Mouse (Mus musculus) neural tube, embryonic 14.5 days (tissue): Measurements from ENCODE around the gene Hcn1. TPM values are rescaled to one million over a fixed set of nuclear protein-coding genes. Genes with fewer than 3 reads are reported as not detected.

ENCODE experiments used
- ATAC-seq: fragments of 200-750 bp; cut with Nextera tagmentation; 2 replicates; pipeline ENCODE4 v1.8.0; 2017; ENCODE audit warnings: low read depth, mild to moderate bottlenecking, moderate TSS enrichment, moderate library complexity
- H3K27ac ChIP-seq: fragments of 300-500 bp; sonication (generic); 2 replicates; pipeline ENCODE4 v1.5.1; 2014; ENCODE audit warnings: low read depth, mild to moderate bottlenecking, control low read depth, low read length, moderate library complexity, mixed read lengths
- H3K27me3 ChIP-seq: fragments of 300-500 bp; sonication (generic); 2 replicates; pipeline ENCODE4 v1.6.1; 2014; ENCODE audit warnings: low read length; ENCODE audit not compliant: control insufficient read depth, insufficient read depth
- H3K36me3 ChIP-seq: fragments of 300-500 bp; sonication (generic); 2 replicates; pipeline ENCODE4 v1.6.1; 2014; ENCODE audit warnings: low read length, mixed read lengths; ENCODE audit not compliant: control insufficient read depth, insufficient read depth
- H3K4me1 ChIP-seq: fragments of 300-500 bp; sonication (generic); 2 replicates; pipeline ENCODE4 v1.6.1; 2014; ENCODE audit warnings: low read length; ENCODE audit not compliant: control insufficient read depth, insufficient read depth
- H3K4me2 ChIP-seq: fragments of 300-500 bp; sonication (generic); 2 replicates; pipeline ENCODE4 v1.6.1; 2014; ENCODE audit warnings: mild to moderate bottlenecking, low read depth, low read length, control low read depth
- H3K4me3 ChIP-seq: fragments of 300-500 bp; sonication (generic); 2 replicates; pipeline ENCODE4 v1.5.1; 2014; ENCODE audit warnings: low read depth, low read length, control low read depth, mixed read lengths
- H3K9ac ChIP-seq: fragments of 300-500 bp; sonication (generic); replicated peaks from 2 replicates; pipeline ENCODE4 v1.6.1; 2014; ENCODE audit warnings: low read depth, mild to moderate bottlenecking, control low read depth, low read length, mixed read lengths
- H3K9me3 ChIP-seq: fragments of 300-500 bp; sonication (generic); 2 replicates; pipeline ENCODE4 v1.6.1; 2016; ENCODE audit warnings: low read length; ENCODE audit not compliant: control insufficient read depth
- WGBS: fragments of 180-500 bp; shearing (Covaris S2); extraction: QIAGEN DNeasy Blood & Tissue Kit; methylation state at CpG from one replicate; pipeline ENCODE4 v1.1.7; 2014; 5-methylcytosine and 5-hydroxymethylcytosine counted together
- polyA plus RNA-seq: library from polyadenylated mRNA; unstranded; fragments of >200 nt; fragmentation: Nextera tagmentation; extraction: Ambion mirVana; gene quantifications from 2 replicates; pipeline ENCODE4 v1.2.1, GENCODE M21; 2014

The Hcn1 gene
- polyA plus RNA-seq, 1 experiment from 2014 or later = 1.6 TPM

DNA sequence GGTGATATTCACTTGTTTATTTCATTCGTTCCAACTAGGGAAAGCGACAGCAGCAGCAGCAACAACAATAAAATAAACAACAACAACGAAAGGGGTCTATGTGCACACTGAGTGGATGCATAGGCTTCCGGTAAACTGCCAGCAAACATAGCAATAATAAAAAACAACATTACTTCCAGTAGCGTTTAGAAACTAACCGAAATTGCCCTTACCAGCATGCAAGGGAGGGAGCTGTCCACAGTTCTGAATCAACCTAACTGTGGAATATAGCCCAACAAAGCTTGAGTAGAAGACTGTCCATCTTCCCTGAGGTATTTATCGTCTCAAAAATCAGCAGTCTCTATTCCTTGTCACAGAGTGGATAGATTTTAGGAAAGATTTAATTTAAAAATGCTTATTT is 2.0 kb downstream of the Hcn1 start:
- Histone ChIP-seq H3K36me3 (no peaks in the 10 kb centered on the region), H3K4me2 (peak overlapping the region; percentile 77), H3K4me3 (peak overlapping the region; percentile 72), H3K4me1 (0 out of 2 replicates have a peak, but pooled peaks cover 4% of the 10 kb centered on the region), H3K27me3 (peaks cover 8% of the 10 kb centered on the region), H3K9ac (0 out of 2 replicates have a peak overlapping the region, but pooled peaks have one; percentile 28), H3K27ac (no peak overlapping the region), H3K9me3 (no peaks in the 10 kb centered on the region)
- no peak for ATAC-seq
- 33% methylated on average over 7 of the region's 7 CpGs for WGBS

DNA sequence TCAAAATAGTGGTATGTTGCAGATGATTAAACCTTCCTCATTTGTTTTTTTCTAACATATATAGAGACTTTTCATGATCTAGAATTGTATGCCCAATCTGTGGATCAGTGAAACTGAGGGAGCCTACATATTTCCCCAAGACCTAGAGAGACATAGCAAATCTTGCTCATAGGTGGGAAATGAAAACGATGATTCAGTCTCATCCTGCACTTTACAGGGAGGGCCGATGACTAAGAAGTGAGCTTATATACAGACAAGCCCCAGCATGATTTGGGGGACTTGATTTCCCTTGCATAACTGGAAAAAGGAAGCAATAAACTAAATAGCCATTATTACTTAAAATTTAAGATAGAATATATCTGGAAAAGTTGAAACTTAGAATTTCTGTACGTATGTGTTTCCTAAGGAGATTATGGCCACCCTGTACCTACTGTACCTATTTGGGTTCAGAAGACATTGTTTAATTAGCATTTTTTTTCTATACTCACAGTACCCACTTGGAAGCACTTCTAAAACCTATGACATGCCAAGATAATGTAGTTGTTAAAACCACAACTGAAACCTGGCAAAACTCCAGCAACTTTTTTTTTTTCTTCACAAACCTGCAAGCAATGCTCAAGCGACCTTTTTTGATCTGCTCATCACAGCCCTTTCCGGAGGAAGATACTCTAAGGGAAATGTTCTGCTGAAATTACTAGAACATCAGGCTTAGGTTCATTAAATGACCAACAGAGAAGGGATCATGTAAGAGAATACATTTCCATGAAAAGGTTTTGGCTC is 3.0 kb downstream of the Hcn1 start:
- Histone ChIP-seq H3K27me3 (peaks cover 8% of the 10 kb centered on the region), H3K4me2 (no peak overlapping the region), H3K9ac (no peak overlapping the region), H3K9me3 (no peaks in the 10 kb centered on the region), H3K4me1 (0 out of 2 replicates have a peak, but pooled peaks cover 4% of the 10 kb centered on the region), H3K27ac (no peak overlapping the region), H3K36me3 (no peaks in the 10 kb centered on the region), H3K4me3 (no peak overlapping the region)
- WGBS = 87% methylated on average over 5 of the region's 5 CpGs
- no peak for ATAC-seq

DNA sequence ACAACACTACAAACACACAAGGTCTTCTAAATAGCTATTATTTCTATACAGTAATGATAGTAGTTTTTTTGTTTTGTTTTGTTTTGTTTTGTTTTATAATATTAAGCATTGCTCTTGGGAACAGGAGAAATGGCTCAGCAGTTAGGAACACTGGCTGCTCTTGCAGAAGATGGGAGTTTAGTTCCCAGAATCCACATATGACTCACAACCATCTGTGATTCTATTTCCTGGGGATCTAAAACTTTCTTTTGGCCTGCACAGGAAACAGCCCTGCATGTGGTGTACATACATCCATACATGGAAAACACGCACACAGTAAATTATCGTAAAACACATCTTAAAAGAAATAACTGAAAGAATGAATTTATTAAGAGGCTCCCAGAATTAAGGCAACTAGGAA is 9.8 kb downstream of the Hcn1 start:
- H3K36me3 ChIP-seq = no peaks in the 10 kb centered on the region
- no peaks in the 10 kb centered on the region for H3K4me1 ChIP-seq
- H3K9me3 ChIP-seq = no peaks in the 10 kb centered on the region
- ATAC-seq = no peak
- no peak overlapping the region for H3K4me3 ChIP-seq
- no peak overlapping the region for H3K27ac ChIP-seq
- 94% methylated on average over 2 of the region's 2 CpGs for WGBS
- H3K27me3 ChIP-seq = no peaks in the 10 kb centered on the region
- no peak overlapping the region for H3K9ac ChIP-seq
- H3K4me2 ChIP-seq = no peak overlapping the region

DNA sequence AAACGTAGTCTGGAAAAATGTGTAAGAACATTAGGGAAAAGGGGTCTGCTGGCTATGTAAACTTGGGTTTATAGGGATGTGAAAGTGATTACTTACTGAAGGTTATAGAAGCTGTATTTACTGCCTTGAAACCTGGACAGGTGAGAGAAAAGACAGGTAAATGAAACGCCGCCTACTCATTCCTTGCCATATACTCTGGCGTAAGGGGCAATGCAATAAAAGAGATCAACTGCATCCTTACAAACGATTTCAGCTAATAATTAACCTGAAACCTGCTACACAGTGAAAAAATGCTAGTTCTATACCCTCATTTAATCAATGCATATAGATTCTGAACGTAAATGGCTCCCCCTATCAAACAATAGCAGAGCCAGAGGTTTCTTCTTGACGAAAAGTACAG is 17.4 kb downstream of the Hcn1 start:
- 83% methylated on average over 7 of the region's 7 CpGs for WGBS
- H3K27ac ChIP-seq = no peak overlapping the region
- H3K9me3 ChIP-seq = no peaks in the 10 kb centered on the region
- H3K4me2 ChIP-seq = no peak overlapping the region
- H3K36me3 ChIP-seq = no peaks in the 10 kb centered on the region
- no peak overlapping the region for H3K9ac ChIP-seq
- H3K4me1 ChIP-seq = no peaks in the 10 kb centered on the region
- H3K4me3 ChIP-seq = no peak overlapping the region
- H3K27me3 ChIP-seq = no peaks in the 10 kb centered on the region
- ATAC-seq = no peak

DNA sequence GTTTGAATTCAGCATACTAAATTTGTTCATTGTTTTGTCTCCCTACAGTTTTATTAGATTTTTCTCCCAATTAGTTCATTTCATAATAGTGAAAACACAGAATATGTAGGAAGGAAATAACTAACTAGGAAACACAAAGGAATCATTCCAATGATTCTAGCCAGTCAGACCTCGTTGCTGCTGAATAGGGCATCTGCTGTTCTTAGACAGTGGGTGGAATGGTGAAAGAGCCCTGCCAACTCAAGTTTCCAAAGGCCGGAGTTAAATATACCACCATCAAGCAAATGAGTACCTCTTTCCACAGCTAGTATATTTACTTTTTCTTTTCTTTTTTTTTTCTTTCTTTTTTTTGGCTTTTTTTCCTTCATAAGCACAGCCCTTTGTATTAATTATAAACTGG is 55.4 kb downstream of the Hcn1 start:
- Histone ChIP-seq H3K9me3 (no peaks in the 10 kb centered on the region), H3K27me3 (no peaks in the 10 kb centered on the region), H3K27ac (no peak overlapping the region), H3K4me3 (no peak overlapping the region), H3K4me2 (no peak overlapping the region), H3K36me3 (no peaks in the 10 kb centered on the region), H3K9ac (no peak overlapping the region), H3K4me1 (no peaks in the 10 kb centered on the region)
- 68% methylated on average over 2 of the region's 2 CpGs for WGBS
- ATAC-seq = no peak

DNA sequence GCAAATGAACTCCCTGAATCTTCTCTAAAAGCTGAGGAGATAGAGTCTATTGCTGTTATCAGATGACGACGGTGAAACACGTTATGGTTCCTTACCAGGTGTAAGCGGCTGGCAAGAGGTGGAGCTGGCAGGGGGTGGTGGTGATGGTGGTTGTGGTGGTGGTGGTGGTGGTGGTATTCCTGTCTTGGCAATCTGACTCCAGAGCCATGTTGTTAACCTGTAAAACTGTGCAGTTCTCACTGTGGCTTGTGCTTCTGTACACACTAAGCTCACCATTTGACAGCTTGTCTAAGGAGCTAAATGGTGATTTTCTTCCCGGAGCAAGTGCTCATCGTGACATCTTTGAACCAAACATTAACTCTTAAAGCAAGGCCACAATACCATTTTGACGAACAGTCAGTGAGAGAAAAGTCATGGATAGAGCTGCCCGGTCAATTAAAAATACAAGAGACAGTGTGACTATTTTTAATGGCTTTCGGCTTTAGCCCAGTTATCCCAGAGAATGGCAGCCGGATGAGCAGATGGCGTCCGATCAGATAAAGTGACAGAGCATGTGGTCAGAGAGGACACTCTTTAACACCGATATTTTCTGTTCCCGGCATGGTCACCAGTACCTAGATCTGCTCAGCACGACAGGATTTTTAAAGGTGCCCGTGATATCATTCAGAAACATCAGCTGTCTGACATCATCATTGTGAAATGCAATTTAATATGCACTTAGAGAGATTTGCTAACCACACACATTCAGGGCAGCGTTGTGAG is 56.5 kb downstream of the Hcn1 start:
- Histone ChIP-seq H3K4me3 (no peak overlapping the region), H3K27me3 (no peaks in the 10 kb centered on the region), H3K36me3 (no peaks in the 10 kb centered on the region), H3K9me3 (no peaks in the 10 kb centered on the region), H3K9ac (no peak overlapping the region), H3K27ac (no peak overlapping the region), H3K4me1 (no peaks in the 10 kb centered on the region), H3K4me2 (no peak overlapping the region)
- 82% methylated on average over 17 of the region's 17 CpGs for WGBS
- no peak for ATAC-seq

DNA sequence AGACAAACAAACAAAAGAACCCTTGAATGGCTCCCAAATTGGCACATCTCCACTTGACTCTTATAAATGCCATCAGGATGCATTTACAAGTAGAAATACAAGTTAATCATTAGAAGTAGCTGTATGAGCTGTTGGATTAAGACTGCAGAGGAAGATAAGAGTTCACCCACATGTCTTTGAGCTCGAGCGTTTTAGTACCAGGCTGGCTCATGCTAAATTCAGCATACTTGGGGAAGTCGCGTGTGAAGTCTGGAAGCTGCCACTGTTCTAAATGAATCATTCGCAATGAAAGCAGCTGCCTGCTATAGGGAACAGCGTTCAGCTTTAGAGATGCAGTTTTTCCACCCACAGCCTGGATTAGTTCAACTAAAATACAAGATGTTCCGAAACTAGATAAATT is 57.4 kb downstream of the Hcn1 start:
- H3K27ac ChIP-seq = no peak overlapping the region
- H3K4me1 ChIP-seq = no peaks in the 10 kb centered on the region
- H3K27me3 ChIP-seq = no peaks in the 10 kb centered on the region
- no peak overlapping the region for H3K4me3 ChIP-seq
- 72% methylated on average over 7 of the region's 7 CpGs for WGBS
- H3K4me2 ChIP-seq = no peak overlapping the region
- H3K36me3 ChIP-seq = no peaks in the 10 kb centered on the region
- no peaks in the 10 kb centered on the region for H3K9me3 ChIP-seq
- no peak overlapping the region for H3K9ac ChIP-seq
- ATAC-seq = no peak

DNA sequence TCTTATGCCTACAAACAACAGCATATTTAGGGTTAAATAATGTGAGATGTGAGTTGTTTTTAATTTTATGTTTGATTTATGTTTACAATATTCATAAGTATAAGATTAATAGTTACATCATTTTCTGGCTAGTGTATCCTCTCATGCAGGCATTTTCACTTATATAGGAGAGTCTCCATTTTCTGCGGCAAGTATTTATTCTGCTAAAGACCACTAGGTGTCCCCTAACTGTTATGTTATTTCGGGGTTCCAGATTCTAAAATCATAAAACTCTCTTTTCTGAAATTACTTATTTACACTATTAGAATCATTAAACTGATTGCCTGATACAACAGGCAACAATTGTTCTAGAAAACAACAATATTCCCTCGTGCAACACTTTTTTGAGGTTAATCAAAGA is 60.5 kb downstream of the Hcn1 start:
- H3K9ac ChIP-seq = no peak overlapping the region
- WGBS = 78% methylated on average over 3 of the region's 3 CpGs
- no peak for ATAC-seq
- no peak overlapping the region for H3K4me2 ChIP-seq
- H3K4me1 ChIP-seq = no peaks in the 10 kb centered on the region
- H3K27me3 ChIP-seq = no peaks in the 10 kb centered on the region
- no peaks in the 10 kb centered on the region for H3K36me3 ChIP-seq
- H3K27ac ChIP-seq = no peak overlapping the region
- H3K4me3 ChIP-seq = no peak overlapping the region
- H3K9me3 ChIP-seq = no peaks in the 10 kb centered on the region

DNA sequence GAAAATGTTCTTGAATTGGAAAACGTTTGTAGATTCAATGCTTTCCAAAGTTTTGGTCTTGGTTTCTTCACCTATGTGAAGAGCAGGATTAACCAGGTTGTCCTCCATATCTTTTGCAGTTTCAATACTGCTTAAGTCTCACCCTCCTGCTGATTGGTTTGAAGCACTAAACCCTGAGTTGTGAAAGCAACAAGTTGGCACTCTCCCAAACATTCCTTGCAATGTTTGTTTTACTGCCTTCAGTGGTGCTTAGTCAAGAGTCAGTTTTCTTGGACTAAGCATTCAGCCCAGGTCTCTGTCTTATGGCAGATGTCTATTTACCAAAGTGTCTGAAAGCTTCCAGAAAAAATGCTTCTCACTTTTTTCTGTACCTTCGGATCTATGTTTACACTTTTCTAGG is 67.2 kb downstream of the Hcn1 start:
- no peak overlapping the region for H3K9ac ChIP-seq
- no peaks in the 10 kb centered on the region for H3K27me3 ChIP-seq
- no peak for ATAC-seq
- no peaks in the 10 kb centered on the region for H3K36me3 ChIP-seq
- H3K4me1 ChIP-seq = no peaks in the 10 kb centered on the region
- H3K9me3 ChIP-seq = no peaks in the 10 kb centered on the region
- H3K4me3 ChIP-seq = no peak overlapping the region
- no peak overlapping the region for H3K27ac ChIP-seq
- no peak overlapping the region for H3K4me2 ChIP-seq
- 62% methylated on average over 2 of the region's 2 CpGs for WGBS
